Mouse (Mus musculus) forebrain, embryonic 11.5 days (tissue): Measurements from ENCODE around the gene Stk11. TPM values are rescaled to one million over a fixed set of nuclear protein-coding genes. Genes with fewer than 3 reads are reported as not detected.
A peak's percentile ranks its signal among the peaks of the same experiment; 100 is the strongest.

Experiments used
- ATAC-seq: fragments of 200-750 bp; cut with Nextera tagmentation; replicated peaks from 2 replicates; pipeline ENCODE4 v1.8.0; 2017; ENCODE audit warnings: moderate TSS enrichment; ENCODE audit not compliant: low FRiP score
- DNase-seq: peaks from one replicate; pipeline ENCODE4 v3.0.0-alpha.2; 2017; ENCODE audit warnings: low spot score
- H3K27ac ChIP-seq: fragments of 300-500 bp; sonication (generic); 2 replicates; pipeline ENCODE4 v1.5.1; 2014; ENCODE audit warnings: low read depth, low read length
- H3K27me3 ChIP-seq: fragments of 300-500 bp; sonication (generic); 2 replicates; pipeline ENCODE4 v1.6.1; 2014; ENCODE audit warnings: mild to moderate bottlenecking, low read length, mixed read lengths; ENCODE audit not compliant: control insufficient read depth, insufficient read depth
- H3K36me3 ChIP-seq: fragments of 300-500 bp; sonication (generic); 2 replicates; pipeline ENCODE4 v1.6.1; 2014; ENCODE audit warnings: mild to moderate bottlenecking, low read length, moderate library complexity, mixed read lengths; ENCODE audit not compliant: control insufficient read depth, insufficient read depth
- H3K4me1 ChIP-seq: fragments of 300-500 bp; sonication (generic); replicated peaks from 2 replicates; pipeline ENCODE4 v1.6.1; 2014; ENCODE audit warnings: low read length, mixed read lengths; ENCODE audit not compliant: control insufficient read depth, insufficient read depth
- H3K4me2 ChIP-seq: fragments of 300-500 bp; sonication (generic); 2 replicates; pipeline ENCODE4 v1.6.1; 2014; ENCODE audit warnings: low read depth, mild to moderate bottlenecking, low read length, moderate library complexity, mixed read lengths; ENCODE audit not compliant: severe bottlenecking
- H3K4me3 ChIP-seq: fragments of 300-500 bp; sonication (generic); 2 replicates; pipeline ENCODE4 v1.5.1; 2014; ENCODE audit warnings: low read depth, low read length
- H3K9ac ChIP-seq: fragments of 300-500 bp; sonication (generic); 2 replicates; pipeline ENCODE4 v1.6.1; 2014; ENCODE audit warnings: low read length
- H3K9me3 ChIP-seq: fragments of 300-500 bp; sonication (generic); 2 replicates; pipeline ENCODE4 v1.6.1; 2016; ENCODE audit warnings: low read length, mixed read lengths; ENCODE audit not compliant: control insufficient read depth
- WGBS: fragments of 180-500 bp; shearing (Covaris S2); extraction: QIAGEN DNeasy Blood & Tissue Kit; methylation state at CpG from one replicate; pipeline ENCODE4 v1.1.7; 2014; 5-methylcytosine and 5-hydroxymethylcytosine counted together
- polyA plus RNA-seq: library from polyadenylated mRNA; unstranded; fragments of >200 nt; fragmentation: Nextera tagmentation; extraction: Ambion mirVana; gene quantifications from 2 replicates; pipeline ENCODE4 v1.2.1, GENCODE M21; 2014

Gene Stk11
- polyA plus RNA-seq, 1 experiment from 2014 or later, result 26.5 TPM

- peak within 1 kb of the TSS; percentile 79 for H3K4me3 ChIP-seq
- 73% methylated on average over 10 of the region's 10 CpGs for WGBS
- ATAC-seq, result no peak
- H3K9me3 ChIP-seq, result no peaks in the 10 kb centered on the region
- DNase-seq, result no peak
- peaks cover 3% of the 10 kb centered on the region; the same call in 1 of the 2 replicates for H3K36me3 ChIP-seq
- peak within 1 kb of the TSS; percentile 27; the same call in 1 of the 2 replicates for H3K9ac ChIP-seq
- H3K4me1 ChIP-seq, result peaks cover 25% of the 10 kb centered on the region
- H3K27me3 ChIP-seq, result peaks cover 9% of the 10 kb centered on the region
- peak within 1 kb of the TSS; percentile 13 for H3K27ac ChIP-seq
- peak within 1 kb of the TSS; percentile 97 for H3K4me2 ChIP-seq
Measured at GRCm38 (mm10) chr10:80140666-80141035, 25.0 kb downstream of the Stk11 start, which contains the start of gene Cbarp. Cbarp (minus strand) TSS chr10:80140835.

GRCm38 (mm10) chr10:80141243-80141642, 25.6 kb downstream of the Stk11 start:
- DNase-seq, result peak; percentile 97
- Histone ChIP-seq H3K27ac (peak overlapping the region; percentile 13), H3K4me3 (peak overlapping the region; percentile 67), H3K9ac (peak overlapping the region; percentile 27; the same call in 1 of the 2 replicates), H3K9me3 (no peaks in the 10 kb centered on the region), H3K27me3 (peaks cover 9% of the 10 kb centered on the region), H3K4me1 (peaks cover 29% of the 10 kb centered on the region), H3K4me2 (peak overlapping the region; percentile 97), H3K36me3 (peaks cover 3% of the 10 kb centered on the region; the same call in 1 of the 2 replicates)
- WGBS, result under 1% methylated on average over 29 of the region's 29 CpGs
- ATAC-seq, result peak; percentile 65

GRCm38 (mm10) chr10:80141786-80142529, 26.4 kb downstream of the Stk11 start:
- Histone ChIP-seq H3K27me3 (peaks cover 4% of the 10 kb centered on the region), H3K4me2 (peak overlapping the region; percentile 97), H3K9me3 (no peaks in the 10 kb centered on the region), H3K9ac (peak overlapping the region; percentile 85), H3K4me3 (peak overlapping the region; percentile 67), H3K36me3 (peaks cover 3% of the 10 kb centered on the region; the same call in 1 of the 2 replicates), H3K27ac (0 out of 2 replicates have a peak overlapping the region, but pooled peaks have one; percentile 2), H3K4me1 (peaks cover 25% of the 10 kb centered on the region)
- DNase-seq (peak; percentile 95), ATAC-seq (peak; percentile 82)
- WGBS, result 1% methylated on average over 43 of the region's 43 CpGs

DNA sequence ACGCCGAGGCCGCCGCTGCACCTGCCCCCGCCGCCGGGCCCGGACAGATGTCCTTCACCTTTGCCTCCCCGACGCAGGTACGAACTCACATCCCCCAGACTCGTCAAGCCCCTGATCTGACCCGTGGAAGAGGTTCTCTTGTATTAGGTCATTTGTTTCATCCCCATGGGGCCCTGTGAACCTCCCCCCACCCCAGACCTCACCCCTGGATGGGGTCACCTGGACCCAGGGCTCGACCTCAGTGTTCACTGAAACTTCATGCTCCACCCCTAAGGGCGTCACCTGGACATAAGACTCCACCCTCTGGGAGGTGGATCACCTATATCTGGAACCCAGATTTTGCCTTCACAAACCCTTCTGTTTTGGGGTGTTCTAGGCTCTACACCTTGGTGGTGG, 26.9 kb downstream of the Stk11 start:
- WGBS, result under 1% methylated on average over 15 of the region's 15 CpGs
- no peak overlapping the region for H3K27ac ChIP-seq
- peak overlapping the region; percentile 85 for H3K9ac ChIP-seq
- peaks cover 3% of the 10 kb centered on the region; the same call in 1 of the 2 replicates for H3K36me3 ChIP-seq
- H3K9me3 ChIP-seq, result no peaks in the 10 kb centered on the region
- H3K4me1 ChIP-seq, result peaks cover 20% of the 10 kb centered on the region
- DNase-seq, result no peak
- H3K4me2 ChIP-seq, result peak overlapping the region; percentile 97
- H3K4me3 ChIP-seq, result peak overlapping the region; percentile 67
- ATAC-seq, result no peak; the same call in 1 of the 2 replicates
- no peaks in the 10 kb centered on the region for H3K27me3 ChIP-seq

- Histone ChIP-seq H3K9me3 (no peaks in the 10 kb centered on the region), H3K4me2 (no peak overlapping the region), H3K4me1 (peaks cover 18% of the 10 kb centered on the region), H3K9ac (no peak overlapping the region), H3K27me3 (no peaks in the 10 kb centered on the region), H3K27ac (no peak overlapping the region), H3K36me3 (peaks cover 3% of the 10 kb centered on the region; the same call in 1 of the 2 replicates), H3K4me3 (0 out of 2 replicates have a peak overlapping the region, but pooled peaks have one; percentile 3)
- ATAC-seq (no peak), DNase-seq (no peak)
- WGBS, result 92% methylated on average over 7 of the region's 7 CpGs
Measured at GRCm38 (mm10) chr10:80143664-80144063, 28.1 kb downstream of the Stk11 start.

GRCm38 (mm10) chr10:80144159-80144558, 28.6 kb downstream of the Stk11 start:
- ATAC-seq (no peak), DNase-seq (no peak)
- WGBS, result 92% methylated on average over 12 of the region's 12 CpGs
- no peaks in the 10 kb centered on the region for H3K9me3 ChIP-seq
- no peak overlapping the region; the same call in 1 of the 2 replicates for H3K9ac ChIP-seq
- H3K4me1 ChIP-seq, result peaks cover 18% of the 10 kb centered on the region
- H3K27ac ChIP-seq, result no peak overlapping the region
- peaks cover 3% of the 10 kb centered on the region; the same call in 1 of the 2 replicates for H3K36me3 ChIP-seq
- H3K27me3 ChIP-seq, result no peaks in the 10 kb centered on the region
- no peak overlapping the region for H3K4me2 ChIP-seq
- no peak overlapping the region for H3K4me3 ChIP-seq

GRCm38 (mm10) chr10:80144864-80145838, 29.5 kb downstream of the Stk11 start:
- H3K4me3 ChIP-seq, result no peak overlapping the region
- H3K27me3 ChIP-seq, result no peaks in the 10 kb centered on the region
- no peak overlapping the region for H3K9ac ChIP-seq
- H3K9me3 ChIP-seq, result no peaks in the 10 kb centered on the region
- H3K36me3 ChIP-seq, result peaks cover 3% of the 10 kb centered on the region; the same call in 1 of the 2 replicates
- H3K4me2 ChIP-seq, result no peak overlapping the region
- H3K4me1 ChIP-seq, result peaks cover 16% of the 10 kb centered on the region
- H3K27ac ChIP-seq, result no peak overlapping the region
- no peak for ATAC-seq
- 76% methylated on average over 20 of the region's 20 CpGs for WGBS
- peak; percentile 91 for DNase-seq

GRCm38 (mm10) chr10:80145896-80146295, 30.3 kb downstream of the Stk11 start:
- WGBS, result 87% methylated on average over 6 of the region's 6 CpGs
- no peak overlapping the region for H3K4me3 ChIP-seq

More at GRCm38 (mm10) chr10:80145896-80146295, 30.3 kb downstream of the Stk11 start:
- no peaks in the 10 kb centered on the region for H3K9me3 ChIP-seq
- no peak overlapping the region for H3K4me2 ChIP-seq
- ATAC-seq (no peak), DNase-seq (peak; percentile 63)
- H3K36me3 ChIP-seq, result peaks cover 3% of the 10 kb centered on the region; the same call in 1 of the 2 replicates
- H3K4me1 ChIP-seq, result peaks cover 16% of the 10 kb centered on the region
- H3K27me3 ChIP-seq, result no peaks in the 10 kb centered on the region
- no peak overlapping the region for H3K9ac ChIP-seq
- H3K27ac ChIP-seq, result no peak overlapping the region
